Mouse (Mus musculus): ENCODE measurements around the gene Sox1. TPM values are rescaled to one million over a fixed set of nuclear protein-coding genes. Genes with fewer than 3 reads are reported as not detected.

The Sox1 gene
- polyA plus RNA-seq, 1 experiment from 2014 or later: not detected

GRCm38 (mm10) chr8:12387901-12388300, 7.2 kb upstream of the Sox1 start:
- Histone ChIP-seq H3K27ac (ENCODE audit: low read length) (no peak overlapping the region), H3K9ac (ENCODE audit: low read depth, low read length) (no peak overlapping the region), H3K4me2 (ENCODE audit: low read depth, low read length) (no peak overlapping the region), H3K4me3 (ENCODE audit: low read depth, low read length) (no peak overlapping the region), H3K27me3 (ENCODE audit: control insufficient read depth, insufficient read depth, low read depth, low read length) (peaks cover 98% of the 10 kb centered on the region), H3K36me3 (ENCODE audit: control insufficient read depth, insufficient read depth) (no peaks in the 10 kb centered on the region), H3K9me3 (replicated peaks; ENCODE audit: control insufficient read depth, low read length) (no peaks in the 10 kb centered on the region), H3K4me1 (ENCODE audit: control insufficient read depth, low read depth, low read length) (peaks cover 3% of the 10 kb centered on the region)
- WGBS (ENCODE audit: insufficient replicate concordance): 2% methylated on average over 4 of the region's 4 CpGs
- ATAC-seq (ENCODE audit: low read depth): no peak

GRCm38 (mm10) chr8:12388390-12389115, 6.5 kb upstream of the Sox1 start:
- ATAC-seq (ENCODE audit: low read depth): no peak
- no peaks in the 10 kb centered on the region for H3K36me3 ChIP-seq (ENCODE audit: control insufficient read depth, insufficient read depth)
- no peaks in the 10 kb centered on the region for H3K9me3 ChIP-seq (replicated peaks; ENCODE audit: control insufficient read depth, low read length)
- no peak overlapping the region for H3K4me2 ChIP-seq (ENCODE audit: low read depth, low read length)
- 4% methylated on average over 10 of the region's 10 CpGs for WGBS (ENCODE audit: insufficient replicate concordance)
- H3K27ac ChIP-seq (ENCODE audit: low read length): no peak overlapping the region
- no peak overlapping the region for H3K4me3 ChIP-seq (ENCODE audit: low read depth, low read length)
- H3K4me1 ChIP-seq (ENCODE audit: control insufficient read depth, low read depth, low read length): peaks cover 3% of the 10 kb centered on the region
- H3K27me3 ChIP-seq (ENCODE audit: control insufficient read depth, insufficient read depth, low read depth, low read length): peaks cover 97% of the 10 kb centered on the region
- no peak overlapping the region for H3K9ac ChIP-seq (ENCODE audit: low read depth, low read length)

- H3K4me2 ChIP-seq (ENCODE audit: low read depth, low read length): no peak overlapping the region
- 2% methylated on average over 5 of the region's 5 CpGs for WGBS (ENCODE audit: insufficient replicate concordance)
- no peak overlapping the region for H3K9ac ChIP-seq (ENCODE audit: low read depth, low read length)
- H3K27ac ChIP-seq (ENCODE audit: low read length): no peak overlapping the region
- H3K27me3 ChIP-seq (ENCODE audit: control insufficient read depth, insufficient read depth, low read depth, low read length): peaks cover 97% of the 10 kb centered on the region
- no peaks in the 10 kb centered on the region for H3K36me3 ChIP-seq (ENCODE audit: control insufficient read depth, insufficient read depth)
- H3K9me3 ChIP-seq (replicated peaks; ENCODE audit: control insufficient read depth, low read length): no peaks in the 10 kb centered on the region
- H3K4me3 ChIP-seq (ENCODE audit: low read depth, low read length): no peak overlapping the region
- peaks cover 3% of the 10 kb centered on the region for H3K4me1 ChIP-seq (ENCODE audit: control insufficient read depth, low read depth, low read length)
- ATAC-seq (ENCODE audit: low read depth): no peak
Observed at GRCm38 (mm10) chr8:12389116-12389471, 6.0 kb upstream of the Sox1 start.

- 2% methylated on average over 29 of the region's 29 CpGs for WGBS (ENCODE audit: insufficient replicate concordance)
- H3K4me3 ChIP-seq (ENCODE audit: low read depth, low read length): no peak overlapping the region
- H3K36me3 ChIP-seq (ENCODE audit: control insufficient read depth, insufficient read depth): no peaks in the 10 kb centered on the region
- H3K4me1 ChIP-seq (ENCODE audit: control insufficient read depth, low read depth, low read length): peaks cover under 1% of the 10 kb centered on the region; the same call in 1 of the 2 replicates
- ATAC-seq (ENCODE audit: low read depth): no peak
- no peaks in the 10 kb centered on the region for H3K9me3 ChIP-seq (replicated peaks; ENCODE audit: control insufficient read depth, low read length)
- H3K9ac ChIP-seq (ENCODE audit: low read depth, low read length): no peak overlapping the region
- H3K27me3 ChIP-seq (ENCODE audit: control insufficient read depth, insufficient read depth, low read depth, low read length): peaks cover 97% of the 10 kb centered on the region
- no peak overlapping the region for H3K27ac ChIP-seq (ENCODE audit: low read length)
- H3K4me2 ChIP-seq (ENCODE audit: low read depth, low read length): no peak overlapping the region
Observed at GRCm38 (mm10) chr8:12389801-12390639, 5.1 kb upstream of the Sox1 start.

GRCm38 (mm10) chr8:12390640-12391365, 4.3 kb upstream of the Sox1 start:
- no peaks in the 10 kb centered on the region for H3K36me3 ChIP-seq (ENCODE audit: control insufficient read depth, insufficient read depth)
- H3K4me1 ChIP-seq (ENCODE audit: control insufficient read depth, low read depth, low read length): no peaks in the 10 kb centered on the region
- H3K9me3 ChIP-seq (replicated peaks; ENCODE audit: control insufficient read depth, low read length): no peaks in the 10 kb centered on the region
- H3K27ac ChIP-seq (ENCODE audit: low read length): no peak overlapping the region
- no peak overlapping the region for H3K9ac ChIP-seq (ENCODE audit: low read depth, low read length)
- H3K4me2 ChIP-seq (ENCODE audit: low read depth, low read length): no peak overlapping the region
- 3% methylated on average over 38 of the region's 38 CpGs for WGBS (ENCODE audit: insufficient replicate concordance)
- H3K4me3 ChIP-seq (ENCODE audit: low read depth, low read length): no peak overlapping the region
- ATAC-seq (ENCODE audit: low read depth): no peak
- H3K27me3 ChIP-seq (ENCODE audit: control insufficient read depth, insufficient read depth, low read depth, low read length): peaks cover 97% of the 10 kb centered on the region

GRCm38 (mm10) chr8:12391366-12392250, 3.5 kb upstream of the Sox1 start:
- Histone ChIP-seq H3K36me3 (ENCODE audit: control insufficient read depth, insufficient read depth) (no peaks in the 10 kb centered on the region), H3K4me2 (ENCODE audit: low read depth, low read length) (no peak overlapping the region), H3K4me1 (ENCODE audit: control insufficient read depth, low read depth, low read length) (no peaks in the 10 kb centered on the region), H3K4me3 (ENCODE audit: low read depth, low read length) (no peak overlapping the region), H3K9ac (ENCODE audit: low read depth, low read length) (no peak overlapping the region), H3K9me3 (replicated peaks; ENCODE audit: control insufficient read depth, low read length) (no peaks in the 10 kb centered on the region), H3K27ac (ENCODE audit: low read length) (no peak overlapping the region), H3K27me3 (ENCODE audit: control insufficient read depth, insufficient read depth, low read depth, low read length) (peaks cover 97% of the 10 kb centered on the region)
- no peak for ATAC-seq (ENCODE audit: low read depth)
- 2% methylated on average over 37 of the region's 37 CpGs for WGBS (ENCODE audit: insufficient replicate concordance)

- 8% methylated on average over 1 of the region's 1 CpGs for WGBS (ENCODE audit: insufficient replicate concordance)
- Histone ChIP-seq H3K9ac (ENCODE audit: low read depth, low read length) (no peak overlapping the region), H3K27me3 (ENCODE audit: control insufficient read depth, insufficient read depth, low read depth, low read length) (peaks cover 97% of the 10 kb centered on the region), H3K4me2 (ENCODE audit: low read depth, low read length) (no peak overlapping the region), H3K27ac (ENCODE audit: low read length) (no peak overlapping the region), H3K36me3 (ENCODE audit: control insufficient read depth, insufficient read depth) (no peaks in the 10 kb centered on the region), H3K4me3 (ENCODE audit: low read depth, low read length) (no peak overlapping the region), H3K9me3 (replicated peaks; ENCODE audit: control insufficient read depth, low read length) (no peaks in the 10 kb centered on the region), H3K4me1 (ENCODE audit: control insufficient read depth, low read depth, low read length) (no peaks in the 10 kb centered on the region)
- no peak for ATAC-seq (ENCODE audit: low read depth)
Observed at GRCm38 (mm10) chr8:12392801-12393200, 2.3 kb upstream of the Sox1 start.

GRCm38 (mm10) chr8:12394385-12395000, 602 bp upstream of the Sox1 start:
- 2% methylated on average over 22 of the region's 22 CpGs for WGBS (ENCODE audit: insufficient replicate concordance)
- H3K4me3 ChIP-seq (ENCODE audit: low read depth, low read length): no peak overlapping the region
- H3K36me3 ChIP-seq (ENCODE audit: control insufficient read depth, insufficient read depth): no peaks in the 10 kb centered on the region
- no peak overlapping the region for H3K4me2 ChIP-seq (ENCODE audit: low read depth, low read length)
- no peak for ATAC-seq (ENCODE audit: low read depth)
- no peaks in the 10 kb centered on the region for H3K9me3 ChIP-seq (replicated peaks; ENCODE audit: control insufficient read depth, low read length)
- H3K9ac ChIP-seq (ENCODE audit: low read depth, low read length): no peak overlapping the region
- no peak overlapping the region for H3K27ac ChIP-seq (ENCODE audit: low read length)
- H3K27me3 ChIP-seq (ENCODE audit: control insufficient read depth, insufficient read depth, low read depth, low read length): peaks cover 94% of the 10 kb centered on the region
- H3K4me1 ChIP-seq (ENCODE audit: control insufficient read depth, low read depth, low read length): no peaks in the 10 kb centered on the region
